Mouse (Mus musculus) lung, postnatal 10 days (tissue): ENCODE results near the gene Aox2.

ENCODE experiments used
- DNase-seq: peaks from one replicate; pipeline ENCODE4 v3.0.0; 2021

The Aox2 gene

DNA sequence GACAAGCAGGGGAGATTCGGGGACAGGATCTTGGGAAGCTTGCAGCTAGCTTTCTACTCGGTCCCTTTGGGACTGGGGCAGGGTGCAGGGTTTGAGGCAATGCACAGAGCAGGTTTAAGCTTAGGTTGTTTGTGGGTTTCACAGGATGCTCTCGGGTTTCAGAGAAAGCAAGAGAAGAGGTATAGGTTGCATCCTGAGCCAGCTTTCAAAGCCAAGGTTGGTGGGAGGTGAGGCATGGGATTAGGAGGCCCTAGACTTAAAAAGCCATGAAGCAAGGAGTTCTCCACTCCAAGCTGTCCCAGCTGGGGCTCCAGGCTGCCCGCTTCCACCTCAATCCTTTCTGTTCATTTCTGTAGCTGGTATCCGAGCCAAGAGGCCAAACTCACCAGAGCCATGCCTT, at the start of gene Aox2:
Gene Aox2 (plus strand): TSS at position 301 of the 400 bp plus-strand sequence.
- no peak for DNase-seq

DNA sequence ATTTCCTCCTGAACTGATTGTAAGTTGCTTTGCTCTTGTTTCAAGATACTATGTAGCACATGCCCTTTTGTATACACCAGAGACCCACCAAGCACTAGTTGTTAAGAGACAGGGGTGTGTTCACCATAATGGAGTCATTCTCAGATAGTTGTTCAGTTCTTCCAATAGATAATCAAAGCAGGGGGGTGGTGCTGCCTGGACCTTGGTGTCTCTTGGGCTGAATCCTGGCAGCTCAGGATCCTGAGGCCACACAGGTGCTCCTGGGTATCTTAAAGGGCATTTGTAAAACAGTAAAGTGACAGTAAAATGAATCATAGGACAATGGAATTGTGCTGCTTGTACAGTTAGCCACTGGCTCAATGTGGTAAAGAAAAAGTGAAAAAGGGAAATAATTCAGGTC, 49.2 kb upstream of the Aox2 start:
- no peak for DNase-seq

DNA sequence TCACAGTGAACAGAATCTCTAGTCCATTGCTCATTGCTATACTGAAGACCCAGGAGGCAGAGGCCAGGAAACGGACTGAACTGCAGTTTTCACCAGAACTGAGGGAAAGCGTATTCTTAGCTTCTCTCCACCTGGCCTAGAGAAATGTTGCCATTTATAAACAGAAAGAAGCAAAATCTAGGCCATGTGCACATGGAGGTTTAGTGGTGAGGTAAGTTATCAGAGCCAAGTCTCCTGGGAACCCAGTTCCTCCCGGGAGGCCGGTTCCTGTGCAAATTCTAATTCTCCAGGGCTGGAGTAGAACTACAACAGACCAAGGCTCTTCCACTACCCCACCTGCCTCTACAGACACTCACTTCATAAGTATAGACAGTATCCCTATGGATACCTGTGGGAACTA, 48.4 kb upstream of the Aox2 start:
- no peak for DNase-seq

DNA sequence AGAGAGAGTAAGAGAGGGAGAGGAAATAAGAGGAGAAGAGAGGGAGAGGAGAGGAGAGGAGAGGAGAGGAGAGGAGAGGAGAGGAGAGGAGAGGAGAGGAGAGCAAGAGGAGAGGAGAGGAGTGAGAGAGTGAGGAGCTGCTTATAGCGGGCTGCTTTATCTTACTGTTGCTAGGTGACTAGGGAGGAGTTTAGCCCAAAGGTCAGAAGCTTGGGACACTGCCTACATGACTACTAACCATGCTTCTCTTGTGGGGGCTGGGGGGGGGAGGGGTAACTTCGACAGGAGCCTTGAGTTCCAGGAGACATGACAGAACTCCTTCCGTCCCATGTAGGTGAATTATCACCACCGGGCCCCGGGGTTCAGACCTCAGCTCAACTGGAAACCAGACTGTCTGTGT, 47.6 kb upstream of the Aox2 start:
- no peak for DNase-seq

DNA sequence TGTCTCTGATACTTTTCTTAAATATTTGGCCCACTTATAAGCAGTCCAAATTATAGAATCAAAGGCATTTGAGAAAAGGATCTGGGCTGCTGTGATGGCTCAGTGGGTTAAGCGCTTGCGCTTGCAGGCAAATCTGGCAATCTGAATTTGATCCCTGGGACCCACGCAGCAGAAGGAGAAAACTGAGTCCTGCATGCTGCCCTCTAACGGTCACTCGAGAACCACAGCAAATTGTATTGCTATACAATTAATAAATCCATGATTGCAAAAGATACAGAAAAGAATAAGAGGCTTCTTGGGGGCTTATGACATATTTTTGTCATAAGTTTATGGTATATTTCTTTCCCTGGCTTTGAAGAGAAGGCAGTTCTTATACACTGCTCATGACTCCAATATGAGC, 42.7 kb upstream of the Aox2 start:
- no peak for DNase-seq

DNA sequence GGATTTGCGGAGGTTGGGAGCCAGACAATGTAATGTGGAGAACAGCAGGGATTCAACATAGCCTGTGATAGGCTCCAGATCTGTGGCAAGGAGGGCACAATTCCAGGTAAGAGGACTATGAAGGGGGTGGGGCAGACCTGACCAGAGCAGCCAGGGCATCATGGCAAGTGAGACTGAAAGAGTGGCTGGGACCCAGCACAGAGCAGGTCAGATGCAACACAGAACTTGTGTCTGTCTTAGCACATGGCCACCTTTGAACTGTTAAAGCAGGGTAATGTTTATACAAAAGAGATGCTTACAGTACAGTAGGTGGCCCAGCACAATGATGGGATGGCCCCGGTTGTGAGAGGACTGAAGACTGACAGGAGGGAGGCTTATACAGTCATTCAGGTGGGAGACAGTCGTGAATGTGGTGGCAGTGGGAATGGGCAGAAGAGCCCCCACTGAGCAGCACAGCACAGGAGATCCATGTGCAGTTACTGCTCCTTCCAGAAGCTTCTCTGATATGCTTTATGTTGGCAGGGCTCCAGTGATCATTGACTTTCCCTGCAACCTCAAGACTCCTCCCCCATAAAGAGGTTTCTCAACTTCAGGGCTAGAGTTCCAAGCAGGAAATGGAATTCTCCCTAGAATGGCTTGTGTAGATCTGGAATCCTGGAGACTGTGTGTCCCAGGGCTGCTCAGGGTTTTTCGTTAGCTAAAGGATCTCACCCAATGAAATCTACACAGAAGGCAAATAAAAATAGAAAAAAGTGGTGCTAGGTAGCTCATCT, 40.4 kb upstream of the Aox2 start:
- peak; percentile 57 for DNase-seq

DNA sequence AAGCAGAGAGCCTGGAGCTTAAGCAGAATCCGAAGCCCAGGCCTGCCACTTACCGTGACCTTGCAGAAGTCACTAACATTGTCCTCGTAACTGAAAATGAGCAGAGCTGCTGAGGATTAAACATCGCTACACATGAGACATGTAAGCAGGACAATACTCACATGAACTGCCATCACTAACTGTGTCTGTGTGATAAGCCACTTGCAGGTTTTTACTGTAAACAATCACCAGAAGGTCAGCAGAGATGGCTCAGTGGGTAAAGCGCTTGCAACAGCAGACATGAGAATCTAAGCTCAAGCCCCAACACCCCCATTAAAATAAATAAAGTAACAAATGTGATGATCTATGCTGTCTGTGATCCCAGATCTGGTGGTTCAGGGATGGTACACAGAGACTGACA, 39.7 kb upstream of the Aox2 start:
- no peak for DNase-seq

DNA sequence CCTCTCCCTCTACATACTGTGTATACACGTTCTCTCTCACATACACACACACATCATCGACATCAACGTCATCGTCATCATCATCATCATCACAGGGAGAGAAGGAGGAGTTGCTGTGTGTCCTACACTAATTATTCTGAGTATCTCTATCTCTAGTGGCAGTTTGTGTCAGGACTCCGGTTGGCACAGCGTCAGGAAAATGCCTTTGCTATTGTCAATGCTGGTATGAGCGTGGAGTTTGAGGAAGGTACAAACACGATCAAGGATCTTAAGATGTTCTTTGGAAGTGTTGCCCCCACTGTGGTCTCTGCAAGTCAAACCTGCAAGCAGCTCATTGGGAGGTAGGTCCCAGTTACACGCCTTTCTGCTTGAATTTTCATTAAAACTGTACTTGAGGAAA, 39.2 kb upstream of the Aox2 start:
- DNase-seq, result no peak

DNA sequence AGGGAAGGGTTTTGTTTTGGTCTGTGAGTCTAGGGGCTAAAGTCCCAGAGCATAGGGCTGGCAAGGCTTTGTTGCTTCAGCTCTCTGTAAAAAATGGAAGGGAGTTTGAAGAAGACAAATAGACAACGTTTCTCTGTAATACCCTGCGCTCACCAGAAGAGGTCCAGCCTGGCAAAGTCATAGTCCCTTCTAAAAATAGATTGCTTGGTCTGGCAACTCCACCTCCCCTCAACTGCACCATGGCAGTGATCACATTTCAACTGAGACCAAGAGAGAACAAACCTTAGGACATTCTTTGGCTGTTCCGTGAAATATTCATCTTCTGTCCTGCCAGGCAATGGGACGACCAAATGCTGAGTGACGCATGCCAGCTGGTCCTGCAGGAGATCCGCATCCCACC, 37.8 kb upstream of the Aox2 start:
- peak; percentile 14 for DNase-seq

DNA sequence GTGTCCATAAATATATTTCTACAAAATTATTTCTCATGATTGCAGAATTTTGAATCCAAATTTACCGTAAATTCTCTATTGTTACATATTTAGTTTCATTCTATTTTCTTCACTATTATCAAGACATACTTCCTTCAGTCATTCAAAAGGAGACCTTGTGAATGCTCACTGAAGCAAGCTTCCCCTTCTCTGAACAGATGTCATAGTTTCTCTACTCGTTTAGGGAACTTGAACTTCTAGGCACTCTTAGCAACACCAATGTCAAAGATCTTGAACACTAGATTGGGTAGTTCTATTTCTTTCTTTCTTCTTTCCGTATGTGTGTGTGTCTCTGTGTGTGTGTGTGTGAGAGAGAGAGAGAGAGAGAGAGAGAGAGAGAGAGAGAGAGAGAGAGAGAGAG, 33.6 kb upstream of the Aox2 start:
- no peak for DNase-seq

DNA sequence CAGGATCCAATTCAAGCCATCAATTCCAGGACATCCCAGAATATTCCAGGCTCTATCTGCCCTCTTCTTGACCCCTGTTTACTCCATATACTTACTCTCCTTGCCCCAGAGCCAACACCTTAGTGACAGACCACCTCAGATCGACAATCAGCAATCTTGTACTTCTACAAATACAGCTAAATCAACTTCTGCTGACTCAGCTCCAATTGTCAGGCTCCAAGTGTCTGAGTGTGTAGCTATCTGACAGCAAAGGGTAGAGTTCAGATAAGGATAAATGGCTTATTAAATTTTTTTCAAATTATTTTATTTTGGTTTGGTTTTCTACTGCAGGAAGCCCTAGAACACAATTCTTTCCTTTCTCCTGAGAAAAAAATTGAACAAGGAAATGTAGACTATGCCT, 29.6 kb upstream of the Aox2 start:
- no peak for DNase-seq

DNA sequence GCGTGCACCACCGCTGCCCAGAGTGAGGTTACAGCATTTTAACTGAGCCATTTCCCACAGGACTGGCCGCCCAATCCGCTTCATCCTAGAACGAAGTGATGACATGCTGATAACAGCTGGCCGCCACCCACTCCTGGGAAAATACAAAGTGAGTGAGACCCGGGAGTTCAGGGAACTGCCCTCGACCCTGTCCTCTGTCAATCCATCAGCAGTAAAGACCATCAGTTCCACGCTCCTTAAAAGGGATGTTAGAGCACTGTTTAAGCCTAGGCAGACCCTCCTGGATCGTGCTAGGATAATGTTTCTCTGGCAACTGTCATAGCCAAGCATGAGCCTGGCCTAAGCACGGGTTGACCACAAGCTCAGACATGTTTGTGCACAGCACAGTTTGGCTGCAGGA, 24.7 kb upstream of the Aox2 start:
- DNase-seq, result no peak

DNA sequence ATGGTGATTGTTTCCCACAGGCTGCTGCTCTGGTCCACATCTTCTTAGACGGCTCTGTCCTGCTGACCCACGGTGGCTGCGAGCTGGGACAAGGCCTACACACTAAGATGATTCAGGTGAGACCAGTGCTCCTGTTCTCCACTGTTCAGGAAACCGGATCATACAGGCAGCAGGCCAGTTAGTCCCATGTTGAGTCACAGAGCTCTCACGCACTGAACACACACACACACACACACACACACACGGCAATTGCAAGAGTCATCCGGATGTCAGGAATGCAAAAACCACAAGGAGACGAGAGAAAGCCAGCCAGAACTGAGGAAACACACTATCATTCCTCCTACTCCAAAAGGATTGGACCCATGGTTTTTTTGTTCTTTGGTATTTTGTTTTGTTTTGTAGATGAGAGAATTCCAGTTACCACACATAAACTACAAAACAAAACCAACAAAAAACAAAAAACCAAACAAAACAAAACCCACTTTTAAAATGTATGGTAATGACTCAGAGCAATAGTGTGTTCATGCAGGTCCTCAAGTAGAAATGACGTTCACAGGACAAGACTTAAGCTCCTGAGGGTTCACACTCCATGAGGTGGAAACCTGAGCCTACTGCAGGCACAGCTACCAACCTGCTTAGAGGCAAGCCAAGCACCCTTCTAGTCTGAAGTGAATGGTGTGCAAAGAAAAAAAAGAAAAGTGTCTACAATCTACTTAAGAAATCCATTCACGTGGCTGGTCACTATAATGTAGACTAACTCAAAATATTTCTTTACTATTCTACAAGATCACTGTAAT, 20.7 kb upstream of the Aox2 start:
- DNase-seq, result peak; percentile 19

DNA sequence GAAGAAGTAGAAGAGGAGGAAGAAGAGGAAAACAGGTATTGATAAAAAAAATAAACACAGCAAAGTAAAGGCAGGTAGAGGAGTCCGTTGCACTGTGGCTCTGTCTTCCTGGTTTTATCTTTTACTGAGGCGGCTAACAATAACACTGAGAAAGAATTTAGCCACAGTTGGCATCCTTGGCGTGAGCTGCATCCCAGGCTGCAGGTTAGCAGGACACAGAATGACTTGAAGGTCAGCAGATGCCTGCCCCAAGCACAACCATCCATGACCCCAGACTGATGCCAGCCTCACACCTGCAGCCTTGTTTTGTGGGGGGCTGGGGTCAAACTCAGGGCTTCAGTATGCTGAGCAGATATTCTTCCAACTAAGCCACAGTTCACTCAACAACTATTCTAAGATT, 17.8 kb upstream of the Aox2 start:
- DNase-seq, result no peak

DNA sequence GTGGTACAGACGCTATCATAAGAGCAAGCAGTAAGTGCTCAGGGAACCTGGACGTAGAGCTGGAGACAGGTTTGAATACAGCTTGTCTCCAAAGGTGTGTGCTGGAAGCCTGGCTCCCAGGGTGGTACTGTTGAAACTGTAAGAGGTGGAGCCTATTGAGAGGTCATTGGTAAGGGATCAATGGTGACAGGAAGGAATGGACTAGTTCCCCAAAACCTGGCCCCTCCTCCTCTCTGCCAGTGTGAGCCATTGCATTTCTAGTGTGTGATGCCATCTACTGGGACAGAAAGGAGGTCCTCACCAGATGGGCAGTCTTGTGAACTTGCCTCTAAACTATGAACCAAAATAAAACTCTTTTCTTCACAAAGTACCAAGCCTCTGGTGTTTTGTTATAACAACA, 9.9 kb upstream of the Aox2 start:
- DNase-seq, result no peak

DNA sequence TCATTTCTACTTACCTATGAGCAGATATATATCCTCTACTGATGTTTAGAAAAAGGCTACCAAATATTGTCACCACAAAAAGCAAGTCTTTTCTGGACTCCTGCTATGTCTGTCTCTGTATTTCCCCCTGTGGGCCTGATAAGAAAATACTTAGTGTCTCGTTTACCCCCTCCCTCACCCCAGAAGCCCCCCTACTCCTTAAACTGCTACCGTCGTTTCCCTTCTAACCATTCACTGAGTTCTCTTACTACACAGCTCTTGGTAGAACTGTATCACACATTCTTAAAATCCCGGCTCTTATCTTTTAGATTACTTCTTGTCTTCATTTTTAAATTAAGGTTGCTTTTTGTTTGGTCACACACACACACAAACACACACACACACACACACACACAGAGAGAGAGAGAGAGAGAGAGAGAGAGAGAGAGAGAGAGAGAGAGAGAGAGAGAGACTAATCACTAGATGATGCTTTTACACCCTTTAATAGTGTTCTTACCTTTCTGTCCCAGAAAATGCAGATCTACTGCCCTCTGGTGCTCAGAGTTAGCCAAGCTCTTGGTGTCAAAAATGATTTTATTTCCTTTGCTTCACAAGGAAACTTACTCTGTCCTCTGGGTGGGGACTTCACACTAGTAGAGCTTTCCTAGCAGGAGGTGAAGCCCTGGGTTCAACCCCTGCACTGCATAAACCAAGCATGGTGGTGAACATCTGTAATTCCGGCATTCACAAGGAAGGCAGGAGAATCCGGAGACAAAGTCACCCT, 7.1 kb upstream of the Aox2 start:
- DNase-seq, result peak; percentile 73

DNA sequence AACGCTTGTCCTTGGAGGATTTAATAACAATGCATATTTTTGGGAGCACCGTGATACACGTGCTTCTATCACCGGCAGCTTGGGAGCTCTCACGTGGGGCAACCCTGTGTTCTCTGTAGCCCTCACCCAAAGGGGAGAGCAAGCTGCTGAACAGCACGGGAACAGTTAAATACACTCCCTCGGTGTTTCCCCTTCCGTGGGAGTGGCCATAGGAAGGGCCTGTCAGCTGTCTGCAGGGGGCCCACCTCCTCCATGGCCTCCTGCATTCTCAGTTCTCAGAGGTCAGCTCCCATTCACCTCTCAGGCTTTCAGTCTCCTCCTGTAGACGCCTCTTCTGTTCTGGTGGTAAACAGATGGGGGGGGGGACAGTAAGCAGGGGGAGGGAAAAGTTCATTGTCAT, 2.2 kb upstream of the Aox2 start:
- DNase-seq, result no peak

DNA sequence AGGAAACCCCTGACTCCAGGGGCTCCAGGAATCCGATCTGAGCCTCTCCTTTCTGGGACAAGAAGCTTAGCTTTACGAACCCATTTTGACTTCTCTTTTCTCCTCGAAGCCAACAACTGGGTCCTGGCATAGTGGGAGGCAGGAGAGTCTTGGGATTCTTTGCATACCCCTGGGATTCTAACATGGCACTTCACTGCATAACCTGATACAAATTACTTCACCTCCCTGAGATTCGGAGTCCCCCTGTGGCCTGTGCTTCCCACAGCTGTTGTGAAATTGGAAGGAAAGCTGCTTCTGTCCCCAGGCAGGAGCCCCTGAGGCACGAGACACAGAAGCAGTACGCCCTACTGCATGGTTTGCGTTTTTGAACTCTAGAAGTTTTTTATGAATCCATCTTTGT, 387 bp downstream of the Aox2 start:
- no peak for DNase-seq

DNA sequence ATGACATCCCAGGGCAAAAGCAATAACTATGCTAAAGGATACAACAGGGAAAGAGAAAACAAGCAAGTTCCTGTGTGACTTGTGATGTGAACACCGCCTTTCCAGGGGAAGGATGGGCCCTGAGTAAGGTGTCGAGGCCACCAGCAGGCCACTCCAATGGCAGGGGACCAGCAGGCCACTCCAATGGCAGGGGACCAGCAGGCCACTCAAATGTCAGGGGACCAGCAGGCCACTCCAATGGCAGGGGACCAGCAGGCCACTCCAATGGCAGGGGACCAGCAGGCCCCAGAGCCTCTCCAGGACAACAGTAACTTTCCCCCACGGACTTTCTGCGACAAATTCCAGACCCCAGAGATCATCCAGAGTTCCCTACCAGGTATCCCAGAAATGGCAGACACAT, 2.3 kb downstream of the Aox2 start:
- DNase-seq, result no peak

DNA sequence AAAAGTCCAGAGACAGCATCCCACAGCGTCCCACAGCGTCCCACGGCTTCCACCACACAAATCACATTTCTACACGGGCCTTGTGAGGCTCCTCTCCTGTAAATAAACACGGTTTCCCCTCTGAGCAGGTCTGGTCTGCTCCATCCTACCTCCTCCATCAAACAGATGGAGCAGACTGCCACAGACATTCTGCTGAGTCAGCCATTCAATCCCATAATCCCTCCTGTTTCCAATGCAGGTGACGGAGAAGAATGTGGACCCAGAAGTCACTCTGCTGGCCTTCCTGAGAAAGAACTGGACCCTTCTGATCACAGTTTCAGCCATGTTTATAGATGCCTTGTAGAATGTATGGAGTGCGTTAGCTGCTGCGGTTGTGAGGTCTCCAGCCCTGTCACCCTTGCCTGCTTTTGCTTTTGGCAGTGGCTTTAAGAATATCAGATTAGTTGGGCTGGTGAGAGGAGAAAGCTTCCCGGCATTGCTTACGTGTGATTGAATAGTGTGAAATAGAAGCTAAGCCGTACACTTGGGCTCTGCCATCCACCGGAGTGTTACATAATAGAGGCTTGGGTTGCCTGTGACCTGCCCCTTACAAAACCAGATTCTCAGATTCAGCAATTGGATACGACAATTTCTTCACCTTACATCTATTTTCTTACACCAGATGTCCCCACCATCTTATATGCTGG, 3.0 kb downstream of the Aox2 start:
- DNase-seq, result no peak

DNA sequence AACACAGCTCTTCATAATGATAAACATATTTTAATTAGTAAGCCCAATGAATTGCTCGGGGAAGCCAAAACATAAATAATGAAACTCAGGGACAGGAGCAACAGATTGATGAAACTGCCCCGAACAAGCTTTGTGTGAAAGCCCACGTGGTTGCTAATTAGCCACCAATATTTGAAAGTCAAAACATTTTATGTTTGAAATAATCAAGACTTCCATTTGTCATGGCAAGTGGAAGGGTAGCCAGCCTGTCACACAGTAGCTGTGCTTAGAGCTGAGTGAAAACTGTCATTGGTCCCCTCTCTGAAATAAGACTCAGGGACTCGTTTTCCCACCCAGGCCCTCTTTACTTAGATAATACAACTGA, 3.5 kb downstream of the Aox2 start:
- DNase-seq, result no peak

DNA sequence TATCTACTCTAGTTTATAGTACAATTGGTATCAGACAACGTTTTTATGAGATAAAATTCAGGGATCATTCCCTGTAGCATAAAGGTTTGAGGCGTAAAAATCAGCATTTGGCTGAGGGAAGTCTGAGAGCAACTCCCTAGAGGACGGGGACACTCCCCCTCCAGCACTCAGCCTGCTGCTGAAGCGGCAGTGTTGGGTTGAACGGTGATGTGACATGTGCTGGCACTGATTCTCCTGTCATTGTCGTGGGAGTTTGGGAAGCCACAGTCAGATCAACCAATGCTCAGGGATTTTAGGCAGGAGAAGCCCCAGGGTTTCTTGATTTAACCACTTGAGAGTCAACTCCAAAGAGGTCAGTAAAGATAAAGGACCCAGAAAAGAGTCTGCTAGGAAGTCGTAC, 6.4 kb downstream of the Aox2 start:
- DNase-seq, result no peak

DNA sequence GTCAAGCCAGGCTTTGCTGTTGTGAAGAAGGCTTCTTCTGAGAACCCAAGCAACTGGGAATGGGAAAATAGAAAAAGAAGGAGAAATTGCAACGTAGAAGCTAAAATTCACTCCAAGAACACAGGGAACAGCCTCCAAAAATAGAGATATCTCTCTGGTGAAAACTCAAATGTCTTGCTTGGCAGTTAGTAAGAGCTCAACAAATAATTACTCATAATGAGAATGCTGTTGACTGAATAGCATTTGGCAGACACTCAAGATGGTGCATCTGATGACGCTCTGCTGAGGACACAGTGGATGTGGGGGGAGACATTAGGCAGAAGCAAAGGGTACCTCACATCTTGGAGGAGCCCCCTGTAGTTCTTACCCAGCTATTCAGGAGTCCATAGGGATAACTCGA, 10.0 kb downstream of the Aox2 start:
- no peak for DNase-seq
